24 mouse cellular contexts compared by ENCODE assay signal in the genomic region with DNA sequence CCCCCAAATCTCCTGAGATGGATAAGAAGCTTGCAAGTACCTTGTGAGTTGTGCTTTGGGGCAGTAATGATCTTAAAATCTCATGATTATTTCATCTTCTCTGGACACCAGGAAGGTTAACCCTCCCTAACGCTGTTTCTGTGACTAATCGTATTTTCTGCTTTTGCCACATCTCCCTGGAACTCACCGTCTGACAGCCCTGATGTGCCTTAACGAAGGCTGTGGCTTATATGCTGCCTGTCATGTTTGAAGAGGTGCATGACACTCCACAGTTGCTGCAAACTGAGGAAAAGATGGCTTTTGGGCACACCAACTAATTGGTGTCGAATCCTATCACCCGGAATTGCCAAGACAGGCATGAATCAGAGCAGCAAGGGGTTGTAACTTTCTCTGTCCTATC.
"Had no signal": no experiment of that assay in that cellular context is flagged by ENCODE, and none has a peak within 500 bp of the region (broad histone marks: within the 10 kb centered on the region; RNA-seq: fewer than 3 reads in every experiment).

No protein-coding gene starts in this region.

- H3K9me3 ChIP-seq: heart, embryonic 10.5 days; heart, embryonic 12.5 days; hindbrain, embryonic 10.5 days; hindbrain, embryonic 12.5 days; intestine, embryonic 15.5 days; limb, embryonic 10.5 days; limb, embryonic 12.5 days had no signal

- H3K4me3 ChIP-seq: heart, embryonic 10.5 days; heart, embryonic 12.5 days; hindbrain, embryonic 10.5 days; hindbrain, embryonic 12.5 days; intestine, embryonic 15.5 days; layer of hippocampus, adult 2 months; left cerebral cortex, adult 2 months; limb, embryonic 10.5 days; limb, embryonic 12.5 days had no signal

- ATAC-seq: hindbrain, embryonic 16.5 days; inflammation-experienced regulatory T-cells, adult 6 months; intestine, embryonic 15.5 days; intestine, postnatal 0 days had no signal

- H3K27me3 ChIP-seq: heart, embryonic 12.5 days; hindbrain, embryonic 12.5 days; intestine, embryonic 15.5 days; limb, embryonic 12.5 days had no signal

- H3K4me1 ChIP-seq: heart, embryonic 10.5 days; heart, embryonic 12.5 days; hindbrain, embryonic 10.5 days; hindbrain, embryonic 12.5 days; intestine, embryonic 15.5 days; limb, embryonic 10.5 days; limb, embryonic 12.5 days had no signal

- H3K9ac ChIP-seq: heart, embryonic 12.5 days; hindbrain, embryonic 12.5 days; hindbrain, embryonic 14.5 days; intestine, embryonic 15.5 days; limb, embryonic 12.5 days had no signal

- H3K27ac ChIP-seq: heart, embryonic 10.5 days; hindbrain, embryonic 10.5 days; hindbrain, embryonic 12.5 days; hindbrain, embryonic 14.5 days; intestine, embryonic 15.5 days; layer of hippocampus, adult 2 months; left cerebral cortex, adult 2 months; limb, embryonic 10.5 days; limb, embryonic 12.5 days had no signal

- DNase-seq: gastrocnemius, postnatal 14 days; gastrocnemius, postnatal 36 days; heart, adult 18-20 months; heart, postnatal 10 days; heart, postnatal 4 days; kidney, adult 18-20 months; kidney, adult 8-10 months; kidney, postnatal 10 days; kidney, postnatal 25 days; kidney, postnatal 4 days; liver had no signal

- H3K4me2 ChIP-seq: heart, embryonic 12.5 days; hindbrain, embryonic 12.5 days; hindbrain, embryonic 14.5 days; intestine, embryonic 15.5 days; limb, embryonic 12.5 days had no signal

- H3K36me3 ChIP-seq: heart, embryonic 10.5 days; heart, embryonic 12.5 days; hindbrain, embryonic 10.5 days; hindbrain, embryonic 12.5 days; intestine, embryonic 15.5 days; limb, embryonic 10.5 days; limb, embryonic 12.5 days had no signal
